Mouse (Mus musculus) E14TG2a.4 (cell line): ENCODE data around the gene Chd3.
"Not testable (repeated sequence)": the region's sequence is repeated elsewhere in the genome, so short reads cannot be mapped to it uniquely, and the experiment has no call there.

Source experiments
- H3K27me3 ChIP-seq: 2 replicates; pipeline ENCODE4 v1.6.1; 2014; ENCODE audit warnings: low read length, control low read depth; ENCODE audit not compliant: insufficient read depth
- H3K36me3 ChIP-seq: 2 replicates; pipeline ENCODE4 v1.6.1; 2014; ENCODE audit warnings: low read length, control low read depth; ENCODE audit not compliant: insufficient read depth
- H3K4me1 ChIP-seq: replicated peaks from 2 replicates; pipeline ENCODE4 v1.6.1; 2014; ENCODE audit warnings: low read depth, low read length, control low read depth
- H3K4me3 ChIP-seq: replicated peaks from 2 replicates; pipeline ENCODE4 v1.5.1; 2014; ENCODE audit warnings: mild to moderate bottlenecking, low read length
- H3K9me3 ChIP-seq: 2 replicates; pipeline ENCODE4 v1.6.1; 2014; ENCODE audit warnings: low read length, control low read depth
- CTCF ChIP-seq: conservative IDR thresholded peaks from 2 replicates; pipeline ENCODE4 v1.5.1; 2014; ENCODE audit warnings: low read length
- NANOG ChIP-seq: IDR thresholded peaks from 2 replicates; pipeline ENCODE4 v1.6.1; 2014; ENCODE audit warnings: borderline replicate concordance, low read length, mixed read lengths
- POU5F1 ChIP-seq: IDR thresholded peaks from 2 replicates; pipeline ENCODE4 v1.6.1; 2014; ENCODE audit warnings: low read length, borderline replicate concordance

The Chd3 gene

GRCm38 (mm10) chr11:69396772-69397171, 27.6 kb upstream of the Chd3 start:
- Histone ChIP-seq H3K27me3 (0 out of 2 replicates have a peak, but pooled peaks cover 9% of the 10 kb centered on the region), H3K4me3 (peak overlapping the region; percentile 88), H3K9me3 (no peaks in the 10 kb centered on the region), H3K36me3 (peaks cover 31% of the 10 kb centered on the region), H3K4me1 (peaks cover 60% of the 10 kb centered on the region)
- TF ChIP-seq CTCF (no peak), POU5F1 (no peak), NANOG (no peak)

- peaks cover 58% of the 10 kb centered on the region for H3K4me1 ChIP-seq
- H3K9me3 ChIP-seq = no peaks in the 10 kb centered on the region
- peak overlapping the region; percentile 88 for H3K4me3 ChIP-seq
- no peak for TF ChIP-seq CTCF
- no peak for TF ChIP-seq NANOG
- TF ChIP-seq POU5F1 = no peak
- H3K36me3 ChIP-seq = peaks cover 28% of the 10 kb centered on the region
- H3K27me3 ChIP-seq = 0 out of 2 replicates have a peak, but pooled peaks cover 9% of the 10 kb centered on the region
These were observed 26.6 kb upstream of the Chd3 start for GRCm38 (mm10) chr11:69395634-69396373.

GRCm38 (mm10) chr11:69395235-69395633, 26.0 kb upstream of the Chd3 start, which contains the start of the genes Naa38 and Cyb5d1:
Naa38 (plus strand) TSS chr11:69395487.
Cyb5d1 (minus strand) TSS chr11:69395631.
- Histone ChIP-seq H3K36me3 (peaks cover 22% of the 10 kb centered on the region), H3K4me1 (peaks cover 56% of the 10 kb centered on the region), H3K4me3 (peak within 1 kb of the TSS; percentile 88)
- H3K9me3 ChIP-seq, H3K27me3 ChIP-seq: not testable (repeated sequence)

- peaks cover 58% of the 10 kb centered on the region for H3K4me1 ChIP-seq
- peaks cover 19% of the 10 kb centered on the region for H3K36me3 ChIP-seq
- not testable (repeated sequence) for H3K9me3 ChIP-seq, H3K27me3 ChIP-seq
- peak overlapping the region; percentile 88 for H3K4me3 ChIP-seq
These were observed 25.5 kb upstream of the Chd3 start for GRCm38 (mm10) chr11:69394591-69395167.

DNA sequence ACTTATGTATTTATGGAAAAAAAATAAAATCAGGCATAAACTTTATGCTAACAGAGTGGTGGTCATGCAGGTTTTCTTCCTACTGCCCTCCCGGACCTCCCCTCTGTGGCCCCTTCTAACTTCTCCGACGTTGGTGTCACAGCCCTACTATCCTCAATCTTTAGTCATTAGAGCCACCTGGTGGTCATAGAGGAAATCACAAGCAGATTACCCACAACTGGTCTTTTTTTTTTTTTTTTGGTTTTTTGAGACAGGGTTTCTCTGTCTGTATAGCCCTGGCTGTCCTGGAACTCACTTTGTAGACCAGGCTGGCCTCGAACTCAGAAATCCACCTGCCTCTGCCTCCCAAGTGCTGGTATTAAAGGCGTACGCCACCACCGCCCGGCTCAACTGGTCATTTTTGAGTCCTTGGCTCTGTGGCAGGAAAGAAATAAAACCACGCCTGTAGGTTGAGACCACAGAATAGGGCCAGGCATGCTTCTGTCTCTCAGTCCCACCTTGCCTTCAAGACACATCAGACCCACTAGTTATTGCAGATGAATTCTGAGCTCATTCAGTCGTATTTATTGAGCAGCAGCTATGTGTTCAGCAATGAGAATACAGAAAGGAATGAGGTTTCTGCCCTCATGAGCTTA, 21.3 kb upstream of the Chd3 start:
- peaks cover 34% of the 10 kb centered on the region for H3K4me1 ChIP-seq
- peak; percentile 48 for TF ChIP-seq CTCF
- TF ChIP-seq NANOG = no peak
- TF ChIP-seq POU5F1 = no peak
- H3K27me3 ChIP-seq = no peaks in the 10 kb centered on the region
- H3K4me3 ChIP-seq = no peak overlapping the region
- H3K36me3 ChIP-seq = peaks cover 24% of the 10 kb centered on the region
- no peaks in the 10 kb centered on the region for H3K9me3 ChIP-seq

DNA sequence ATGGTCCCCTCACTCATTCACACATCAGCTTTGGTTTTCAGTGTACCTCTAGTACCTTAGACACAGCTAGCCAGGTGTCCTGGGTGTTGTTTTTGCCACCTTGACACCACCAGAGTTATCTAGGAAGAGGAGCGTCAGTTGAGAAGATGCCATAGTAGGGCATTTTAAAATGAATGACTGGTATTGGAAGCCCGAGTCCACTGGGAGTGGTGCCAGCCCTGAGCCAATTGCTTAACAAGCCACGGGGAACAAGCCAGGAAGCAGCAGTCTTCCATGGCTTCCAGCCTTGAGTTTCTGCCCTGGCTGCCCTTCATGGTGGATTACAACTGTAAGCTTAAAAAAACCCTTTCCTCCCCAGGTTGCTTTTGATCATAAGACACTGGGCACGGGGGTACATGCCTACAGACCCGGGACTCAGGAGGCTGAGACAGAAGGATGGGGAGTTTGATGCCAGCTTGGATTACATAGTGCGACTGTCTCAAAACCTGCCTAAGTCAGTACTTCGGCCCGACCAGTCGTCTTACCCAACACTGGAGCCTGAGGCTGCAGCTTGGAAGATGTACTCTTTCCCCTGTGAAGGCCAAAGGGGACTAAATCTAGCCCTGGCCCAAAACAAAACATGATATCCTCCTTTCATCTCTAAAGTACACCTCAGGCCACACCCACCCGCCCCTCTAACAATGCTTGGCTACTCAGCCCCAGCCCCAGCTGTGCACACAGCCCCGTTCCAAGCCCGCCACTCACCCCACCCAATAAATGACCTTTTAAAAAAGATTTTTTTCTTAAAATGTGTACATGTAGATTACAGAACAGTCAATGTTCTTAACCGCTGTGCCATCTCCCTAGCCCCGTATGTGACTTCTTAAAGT, 20.6 kb upstream of the Chd3 start:
- H3K27me3 ChIP-seq = no peaks in the 10 kb centered on the region
- no peak for TF ChIP-seq POU5F1
- no peak for TF ChIP-seq NANOG
- TF ChIP-seq CTCF = no peak
- peaks cover 34% of the 10 kb centered on the region for H3K4me1 ChIP-seq

DNA sequence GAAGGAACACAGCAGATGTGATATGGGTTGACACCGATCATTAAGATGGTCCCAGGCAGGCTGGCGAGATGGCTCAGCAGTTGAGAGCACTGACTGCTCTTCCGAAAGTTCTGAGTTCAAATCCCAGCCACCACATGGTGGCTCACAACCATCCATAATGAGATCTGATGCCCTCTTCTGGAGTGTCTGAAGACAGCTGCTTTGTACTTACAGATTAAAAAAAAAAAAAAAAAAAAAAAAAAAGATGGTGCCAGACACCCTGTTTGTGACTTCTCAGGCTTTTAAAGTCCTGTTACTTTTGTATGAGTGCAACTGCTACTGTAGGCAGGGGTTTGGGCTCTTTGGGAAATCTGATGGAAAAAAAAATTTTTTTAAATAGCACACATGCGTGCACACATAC, 19.5 kb upstream of the Chd3 start:
- Histone ChIP-seq H3K36me3 (peaks cover 26% of the 10 kb centered on the region), H3K4me3 (no peak overlapping the region), H3K4me1 (peaks cover 25% of the 10 kb centered on the region), H3K27me3 (no peaks in the 10 kb centered on the region), H3K9me3 (no peaks in the 10 kb centered on the region)
- no peak for TF ChIP-seq POU5F1
- no peak for TF ChIP-seq CTCF
- TF ChIP-seq NANOG = no peak

More for the DNA sequence above, 20.6 kb upstream of the Chd3 start:
- no peak overlapping the region for H3K4me3 ChIP-seq
- no peaks in the 10 kb centered on the region for H3K9me3 ChIP-seq
- H3K36me3 ChIP-seq = peaks cover 24% of the 10 kb centered on the region

DNA sequence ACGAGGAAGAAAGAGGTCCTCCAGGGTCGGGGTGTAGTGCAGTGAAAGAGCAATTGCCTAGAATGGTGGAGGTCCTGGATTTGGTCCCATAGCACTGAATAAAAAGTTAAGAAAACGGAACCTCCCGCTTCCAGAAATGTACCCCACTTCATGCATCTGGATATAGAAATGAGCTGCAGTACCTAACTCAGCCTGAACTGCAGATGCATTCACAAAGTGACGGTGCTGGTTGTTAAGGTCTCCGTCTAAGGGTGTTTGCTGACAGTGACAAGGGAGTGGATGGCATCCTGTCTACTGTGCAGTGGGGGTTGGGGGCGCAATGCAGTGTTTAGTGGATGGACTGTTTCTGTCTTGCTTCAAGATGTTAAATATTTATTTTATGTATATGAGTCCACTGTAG, 17.6 kb upstream of the Chd3 start:
- TF ChIP-seq CTCF (no peak), NANOG (no peak), POU5F1 (no peak)
- Histone ChIP-seq H3K4me1 (peaks cover 24% of the 10 kb centered on the region), H3K4me3 (no peak overlapping the region), H3K9me3 (no peaks in the 10 kb centered on the region), H3K27me3 (no peaks in the 10 kb centered on the region), H3K36me3 (peaks cover 17% of the 10 kb centered on the region)
